Mouse (Mus musculus) testis, adult 2 months (tissue): ENCODE data around the gene Ddx59. TPM values are rescaled to one million over a fixed set of nuclear protein-coding genes. Genes with fewer than 3 reads are reported as not detected.

Experiments
- H3K27ac ChIP-seq: fragments of 200-500 bp; 2 replicates; pipeline ENCODE4 v1.5.1; 2012; ENCODE audit warnings: low read depth, low read length; ENCODE audit not compliant: control insufficient read depth, insufficient read depth
- H3K27me3 ChIP-seq: fragments of 200-500 bp; 2 replicates; pipeline ENCODE4 v1.6.1; 2012; ENCODE audit warnings: mild to moderate bottlenecking, low read length, moderate library complexity; ENCODE audit not compliant: control insufficient read depth, insufficient read depth
- H3K36me3 ChIP-seq: fragments of 200-500 bp; 2 replicates; pipeline ENCODE4 v1.6.1; 2012; ENCODE audit warnings: mild to moderate bottlenecking, low read length; ENCODE audit not compliant: control insufficient read depth, insufficient read depth
- H3K4me1 ChIP-seq: fragments of 200-500 bp; 2 replicates; pipeline ENCODE4 v1.6.1; 2012; ENCODE audit warnings: low read length; ENCODE audit not compliant: control insufficient read depth, insufficient read depth
- H3K4me3 ChIP-seq: fragments of 200-500 bp; 2 replicates; pipeline ENCODE4 v1.5.1; 2012; ENCODE audit warnings: low read depth, mild to moderate bottlenecking, low read length, moderate library complexity, mixed read lengths; ENCODE audit not compliant: control insufficient read depth
- CTCF ChIP-seq: fragments of 200-500 bp; IDR thresholded peaks from 2 replicates; pipeline ENCODE4 v1.5.1; 2012; ENCODE audit warnings: low read depth, mild to moderate bottlenecking, inconsistent platforms, low read length, moderate library complexity; ENCODE audit not compliant: control insufficient read depth, insufficient read depth, insufficient replicate concordance
- POLR2A ChIP-seq: fragments of 200-500 bp; IDR thresholded peaks from 2 replicates; pipeline ENCODE4 v1.6.1; 2012; ENCODE audit warnings: low read depth, mild to moderate bottlenecking, inconsistent platforms, low read length, moderate library complexity; ENCODE audit not compliant: control insufficient read depth
- polyA plus RNA-seq: library from polyadenylated mRNA; depleted of rRNA; stranded (reverse); fragments of >200 nt; gene quantifications from 2 replicates; pipeline ENCODE4 v1.2.3, GENCODE M21; 2012; rRNA removed

Ddx59 gene
- 4.7 and 5.4 TPM in 2 replicates for polyA plus RNA-seq

GRCm38 (mm10) chr1:136414798-136415755, at the start of gene Ddx59:
Ddx59 (plus strand) TSS chr1:136415271.
- TF ChIP-seq POLR2A, result peak; percentile 82
- no peak for TF ChIP-seq CTCF

GRCm38 (mm10) chr1:136365986-136366385, 49.1 kb upstream of the Ddx59 start:
- Histone ChIP-seq H3K4me1 (no peaks in the 10 kb centered on the region; the same call in 1 of the 2 replicates), H3K27me3 (no peaks in the 10 kb centered on the region), H3K36me3 (no peaks in the 10 kb centered on the region), H3K4me3 (no peak overlapping the region), H3K27ac (no peak overlapping the region)
- TF ChIP-seq POLR2A, result no peak
- no peak for TF ChIP-seq CTCF

More at GRCm38 (mm10) chr1:136414798-136415755, at the start of gene Ddx59:
- Histone ChIP-seq H3K27ac (peak within 1 kb of the TSS; percentile 96), H3K27me3 (no peaks in the 10 kb centered on the region), H3K4me1 (peaks cover 9% of the 10 kb centered on the region), H3K4me3 (peak within 1 kb of the TSS; percentile 85), H3K36me3 (no peaks in the 10 kb centered on the region)

- Histone ChIP-seq H3K4me1 (peaks cover 2% of the 10 kb centered on the region; the same call in 1 of the 2 replicates), H3K27me3 (no peaks in the 10 kb centered on the region), H3K4me3 (no peak overlapping the region), H3K27ac (no peak overlapping the region), H3K36me3 (no peaks in the 10 kb centered on the region)
- TF ChIP-seq CTCF (no peak), POLR2A (no peak)
These were observed 35.8 kb upstream of the Ddx59 start for GRCm38 (mm10) chr1:136379261-136379660.

- TF ChIP-seq CTCF (no peak), POLR2A (no peak)
- H3K27ac ChIP-seq, result no peak overlapping the region
- no peak overlapping the region for H3K4me3 ChIP-seq
These were observed 34.9 kb upstream of the Ddx59 start for GRCm38 (mm10) chr1:136380161-136380560.

GRCm38 (mm10) chr1:136380606-136381005, 34.5 kb upstream of the Ddx59 start:
- no peak overlapping the region for H3K27ac ChIP-seq
- no peaks in the 10 kb centered on the region for H3K27me3 ChIP-seq
- no peaks in the 10 kb centered on the region for H3K36me3 ChIP-seq
- no peak overlapping the region for H3K4me3 ChIP-seq
- H3K4me1 ChIP-seq, result no peaks in the 10 kb centered on the region
- TF ChIP-seq POLR2A (no peak), CTCF (no peak)

More at GRCm38 (mm10) chr1:136380161-136380560, 34.9 kb upstream of the Ddx59 start:
- Histone ChIP-seq H3K27me3 (no peaks in the 10 kb centered on the region), H3K4me1 (no peaks in the 10 kb centered on the region; the same call in 1 of the 2 replicates), H3K36me3 (no peaks in the 10 kb centered on the region)

GRCm38 (mm10) chr1:136381169-136381568, 33.9 kb upstream of the Ddx59 start:
- Histone ChIP-seq H3K4me3 (no peak overlapping the region), H3K36me3 (no peaks in the 10 kb centered on the region), H3K27me3 (no peaks in the 10 kb centered on the region), H3K27ac (no peak overlapping the region), H3K4me1 (no peaks in the 10 kb centered on the region)
- TF ChIP-seq CTCF (no peak), POLR2A (no peak)

- TF ChIP-seq CTCF (no peak), POLR2A (no peak)
- Histone ChIP-seq H3K4me1 (no peaks in the 10 kb centered on the region), H3K27ac (no peak overlapping the region), H3K36me3 (no peaks in the 10 kb centered on the region), H3K27me3 (no peaks in the 10 kb centered on the region), H3K4me3 (no peak overlapping the region)
These were observed 33.5 kb upstream of the Ddx59 start for GRCm38 (mm10) chr1:136381583-136381982.
